Mouse (Mus musculus): ENCODE measurements around the gene Gys1. TPM values are rescaled to one million over a fixed set of nuclear protein-coding genes. Genes with fewer than 3 reads are reported as not detected.
A peak's percentile ranks its signal among the peaks of the same experiment; 100 is the strongest.

Gys1 gene
- polyA plus RNA-seq, 1 experiment from 2014 or later: 20.9 TPM

DNA sequence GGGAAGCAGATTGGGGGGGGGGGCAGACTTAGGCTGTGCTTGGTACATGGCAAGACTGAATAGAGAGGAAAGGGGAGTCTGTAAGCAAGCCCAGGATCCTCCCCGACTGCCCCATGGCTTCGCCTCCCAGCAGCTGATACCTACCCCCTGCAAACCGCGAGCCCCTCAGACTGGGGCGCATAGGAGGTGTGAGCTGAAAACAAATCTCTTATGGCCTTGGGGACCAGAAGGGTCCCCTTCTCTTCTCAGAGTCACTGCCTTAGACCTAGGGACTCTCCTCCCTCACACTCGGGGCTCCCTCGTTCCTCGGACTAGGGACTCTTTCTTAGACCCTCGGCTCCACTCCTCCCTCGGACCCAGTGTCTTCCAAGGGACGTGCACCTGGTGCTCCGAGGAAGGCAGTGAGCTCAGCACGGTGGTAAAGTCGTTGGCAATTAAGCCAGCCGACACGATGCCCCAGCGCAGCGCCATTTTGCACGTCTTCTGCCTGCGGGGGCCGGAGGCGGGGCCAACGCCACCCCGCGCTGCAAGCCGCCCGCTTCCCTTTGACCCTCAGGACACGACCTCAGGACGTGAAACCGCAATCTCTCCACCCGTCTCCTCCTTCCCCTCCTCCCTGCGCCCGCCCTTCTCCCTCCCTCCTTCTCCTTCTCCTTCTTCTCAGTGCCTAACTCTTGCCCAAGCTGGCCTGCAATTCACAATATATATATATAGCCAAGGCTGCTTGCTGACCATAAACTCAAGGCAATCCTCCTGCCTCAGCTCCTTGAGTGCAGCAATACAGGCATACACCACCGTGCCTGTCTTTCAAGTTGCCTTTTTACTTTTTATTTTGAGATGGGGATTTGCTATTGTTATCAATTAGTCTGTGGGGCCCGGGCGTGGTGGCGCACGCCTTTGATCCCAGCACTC is 53.9 kb downstream of the Gys1 start, which contains the start of gene Dhdh:
Dhdh (minus strand) TSS at position 513 of the 912 bp plus-strand sequence.
- Histone ChIP-seq H3K4me2 (peak within 1 kb of the TSS; percentile 69), H3K4me3 (peak within 1 kb of the TSS; percentile 44), H3K9ac (peak within 1 kb of the TSS; percentile 65), H3K27ac (peak within 1 kb of the TSS; percentile 55), H3K27me3 (no peaks in the 10 kb centered on the region), H3K36me3 (ENCODE audit: poor library complexity, severe bottlenecking) (peaks cover 18% of the 10 kb centered on the region), H3K9me3 (replicated peaks) (no peaks in the 10 kb centered on the region), H3K4me1 (peaks cover 20% of the 10 kb centered on the region)
- peak; percentile 75 for ATAC-seq
- 7% methylated on average over 38 of the region's 38 CpGs for WGBS

DNA sequence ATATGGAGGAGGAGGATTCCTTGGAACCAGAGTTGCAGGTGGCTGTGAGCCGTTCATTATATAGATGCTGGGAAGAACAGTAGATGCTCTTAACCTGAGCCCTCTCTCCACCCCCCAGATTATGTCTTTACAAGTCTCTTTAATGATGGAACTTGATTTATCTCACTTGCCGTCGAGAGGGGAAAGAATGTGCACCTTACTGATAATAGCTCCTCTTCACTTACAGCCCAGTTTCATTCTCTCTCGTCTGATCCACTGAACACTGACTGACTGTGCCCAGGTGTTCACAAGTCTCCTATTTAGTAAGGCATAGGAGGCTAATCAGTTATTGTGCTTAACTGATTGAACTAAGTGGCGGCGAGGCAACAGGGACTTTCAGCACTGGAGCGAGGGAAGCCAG is 54.9 kb downstream of the Gys1 start:
- 85% methylated on average over 7 of the region's 7 CpGs for WGBS
- Histone ChIP-seq H3K9me3 (replicated peaks) (no peaks in the 10 kb centered on the region), H3K4me1 (peaks cover 20% of the 10 kb centered on the region), H3K4me3 (no peak overlapping the region), H3K4me2 (no peak overlapping the region), H3K27me3 (no peaks in the 10 kb centered on the region), H3K27ac (no peak overlapping the region), H3K36me3 (ENCODE audit: poor library complexity, severe bottlenecking) (peaks cover 29% of the 10 kb centered on the region), H3K9ac (no peak overlapping the region)
- ATAC-seq: no peak

DNA sequence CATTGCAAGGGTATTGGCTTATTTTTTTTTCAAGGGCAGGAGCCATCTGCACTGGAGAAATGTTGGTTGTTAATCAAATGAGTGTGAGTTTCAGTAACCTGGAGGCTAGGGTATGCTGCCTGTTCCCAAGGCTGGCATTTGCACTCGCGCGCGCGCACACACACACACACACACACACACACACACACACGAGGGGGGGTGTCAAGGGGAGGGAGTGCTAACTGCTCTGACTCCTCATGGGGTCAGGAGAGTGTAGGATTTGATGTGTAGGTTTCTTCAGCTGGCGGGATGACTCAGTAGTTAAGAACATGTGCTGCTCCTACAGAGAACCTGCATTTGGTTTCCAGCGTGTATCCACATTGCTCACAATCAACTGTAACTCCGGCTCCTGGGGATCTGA is 56.2 kb downstream of the Gys1 start:
- Histone ChIP-seq H3K9me3 (replicated peaks) (no peaks in the 10 kb centered on the region), H3K27me3 (no peaks in the 10 kb centered on the region), H3K36me3 (ENCODE audit: poor library complexity, severe bottlenecking) (peaks cover 41% of the 10 kb centered on the region), H3K9ac (no peak overlapping the region), H3K27ac (no peak overlapping the region), H3K4me3 (no peak overlapping the region), H3K4me2 (no peak overlapping the region), H3K4me1 (peaks cover 20% of the 10 kb centered on the region)
- no peak for ATAC-seq
- WGBS: 61% methylated on average over 9 of the region's 9 CpGs

DNA sequence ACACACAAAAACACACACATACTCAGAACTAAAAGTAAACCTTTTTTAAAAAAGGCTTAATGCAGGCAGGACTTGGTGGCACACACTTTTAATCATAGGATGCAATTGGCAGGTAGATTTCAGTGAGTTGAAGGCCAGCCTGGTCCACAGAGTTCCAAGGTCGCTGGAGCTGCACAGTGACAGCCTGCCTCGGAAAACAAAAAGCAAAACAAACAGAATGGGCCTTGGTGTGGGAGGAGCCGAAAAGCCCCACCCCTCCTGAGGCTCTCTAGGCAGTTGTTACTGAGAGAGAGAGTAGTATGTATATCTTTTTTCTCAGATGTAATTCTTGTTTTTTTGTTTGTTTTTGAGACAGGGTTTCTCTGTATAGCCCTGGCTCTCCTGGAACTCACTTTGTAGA is 56.6 kb downstream of the Gys1 start:
- H3K4me1 ChIP-seq: peaks cover 20% of the 10 kb centered on the region
- H3K9ac ChIP-seq: no peak overlapping the region
- H3K36me3 ChIP-seq (ENCODE audit: poor library complexity, severe bottlenecking): peaks cover 45% of the 10 kb centered on the region
- H3K4me3 ChIP-seq: no peak overlapping the region
- H3K4me2 ChIP-seq: no peak overlapping the region
- no peaks in the 10 kb centered on the region for H3K27me3 ChIP-seq
- no peak overlapping the region for H3K27ac ChIP-seq
- 21% methylated on average over 3 of the region's 3 CpGs for WGBS
- no peak for ATAC-seq
- no peaks in the 10 kb centered on the region for H3K9me3 ChIP-seq (replicated peaks)

DNA sequence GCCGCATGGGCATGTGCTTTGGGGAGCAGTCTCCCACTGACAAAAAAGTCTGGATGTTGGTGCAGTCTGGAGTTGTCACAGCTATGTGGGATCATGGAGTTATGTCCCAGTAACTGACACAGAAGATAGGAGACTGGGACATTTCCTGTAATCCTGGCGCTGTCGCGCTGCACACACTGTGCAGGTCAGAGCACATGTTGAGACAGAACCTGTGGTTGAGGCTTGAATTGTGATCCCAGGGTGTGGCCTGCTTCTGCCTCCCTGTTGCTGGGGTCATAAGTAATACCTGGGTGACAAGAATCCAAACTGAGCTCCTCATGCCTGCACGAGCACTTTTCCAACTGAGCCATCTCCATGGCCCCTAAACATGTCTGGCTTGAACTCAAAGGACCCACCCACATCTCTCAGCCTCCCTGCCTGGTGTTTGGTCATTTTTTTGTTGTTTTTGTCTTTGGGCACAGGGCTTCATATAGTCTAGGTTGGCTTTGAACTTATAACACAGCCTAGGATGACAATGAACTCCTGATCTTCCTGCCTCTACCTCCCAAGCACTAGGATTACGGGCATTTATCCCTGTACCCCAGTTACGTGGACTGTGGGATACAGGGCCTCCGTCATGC is 57.7 kb downstream of the Gys1 start:
- no peaks in the 10 kb centered on the region for H3K9me3 ChIP-seq (replicated peaks)
- H3K9ac ChIP-seq: no peak overlapping the region
- no peak overlapping the region for H3K4me3 ChIP-seq
- ATAC-seq: no peak
- WGBS: 94% methylated on average over 8 of the region's 8 CpGs
- peaks cover 55% of the 10 kb centered on the region for H3K36me3 ChIP-seq (ENCODE audit: poor library complexity, severe bottlenecking)
- peaks cover 20% of the 10 kb centered on the region for H3K4me1 ChIP-seq
- no peak overlapping the region for H3K27ac ChIP-seq
- H3K4me2 ChIP-seq: no peak overlapping the region
- no peaks in the 10 kb centered on the region for H3K27me3 ChIP-seq

DNA sequence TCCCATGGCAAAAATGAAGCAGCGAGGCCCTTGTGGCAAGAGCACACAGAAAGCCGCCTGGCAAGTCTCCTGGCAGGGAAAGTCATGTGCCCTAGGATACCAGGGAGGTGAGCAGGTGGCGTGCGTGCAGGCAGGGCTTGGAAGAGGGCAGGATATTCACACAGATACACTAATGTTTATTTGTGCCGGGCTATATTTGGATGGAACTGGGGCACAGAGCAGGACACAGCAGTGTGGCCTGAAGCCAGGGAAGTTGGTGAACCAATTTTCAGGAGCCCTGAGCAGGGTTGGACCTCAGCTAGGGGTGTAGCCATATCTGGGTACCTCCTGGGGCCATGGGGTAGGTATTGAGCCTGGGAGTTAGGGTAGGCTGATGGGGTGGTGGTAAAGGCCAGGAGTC is 58.3 kb downstream of the Gys1 start:
- Histone ChIP-seq H3K4me3 (no peak overlapping the region), H3K4me1 (peaks cover 17% of the 10 kb centered on the region), H3K36me3 (ENCODE audit: poor library complexity, severe bottlenecking) (peaks cover 62% of the 10 kb centered on the region), H3K27me3 (no peaks in the 10 kb centered on the region), H3K9me3 (replicated peaks) (no peaks in the 10 kb centered on the region), H3K9ac (no peak overlapping the region), H3K4me2 (no peak overlapping the region), H3K27ac (no peak overlapping the region)
- 94% methylated on average over 5 of the region's 5 CpGs for WGBS
- ATAC-seq: no peak

DNA sequence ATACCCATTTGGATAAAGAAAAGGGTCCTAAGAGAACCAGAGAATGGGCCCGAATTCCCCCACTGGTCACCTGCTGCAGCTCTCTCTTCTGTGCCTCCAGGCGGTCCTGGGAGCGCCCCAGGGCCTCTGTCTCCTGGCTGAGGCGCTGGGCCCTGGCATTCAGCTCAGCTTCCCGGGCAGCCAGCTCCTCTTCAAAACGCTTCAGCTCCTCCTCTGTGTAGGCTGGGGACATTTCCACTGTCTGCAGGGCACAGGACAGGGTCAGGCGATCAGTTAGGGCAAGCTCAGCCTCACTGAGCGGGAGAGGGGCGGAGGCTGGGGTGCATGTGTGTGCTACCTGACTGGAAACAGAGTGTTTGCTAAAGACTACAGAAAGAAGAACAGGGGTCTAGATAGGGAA is 59.9 kb downstream of the Gys1 start:
- ATAC-seq: no peak
- Histone ChIP-seq H3K4me3 (no peak overlapping the region), H3K4me2 (no peak overlapping the region), H3K9ac (no peak overlapping the region), H3K36me3 (ENCODE audit: poor library complexity, severe bottlenecking) (peaks cover 77% of the 10 kb centered on the region), H3K4me1 (peaks cover 6% of the 10 kb centered on the region), H3K27ac (no peak overlapping the region), H3K9me3 (replicated peaks) (no peaks in the 10 kb centered on the region), H3K27me3 (no peaks in the 10 kb centered on the region)
- WGBS: 81% methylated on average over 9 of the region's 9 CpGs

DNA sequence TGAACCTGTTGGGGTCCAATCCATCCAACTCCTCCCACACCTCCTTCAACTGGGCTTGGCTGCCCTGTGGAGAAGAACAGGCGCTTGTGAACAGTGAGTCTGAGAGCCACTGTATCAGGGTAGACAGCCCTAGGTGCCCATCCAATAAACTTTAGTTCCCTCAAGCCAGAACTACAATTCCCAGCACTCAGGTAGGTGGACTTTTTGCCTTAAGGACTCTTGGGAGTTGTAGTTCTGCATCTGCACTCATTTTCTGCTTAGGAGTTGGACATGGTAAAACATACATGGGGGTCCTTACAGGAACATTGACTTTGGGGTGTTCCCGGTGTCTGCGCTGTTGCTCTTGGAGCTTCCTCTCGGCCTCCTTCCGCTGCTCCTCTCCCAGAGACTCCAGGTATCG is 63.8 kb downstream of the Gys1 start:
- no peak for ATAC-seq
- Histone ChIP-seq H3K4me3 (no peak overlapping the region), H3K27ac (no peak overlapping the region), H3K27me3 (no peaks in the 10 kb centered on the region), H3K36me3 (ENCODE audit: poor library complexity, severe bottlenecking) (peaks cover 79% of the 10 kb centered on the region), H3K9ac (no peak overlapping the region), H3K9me3 (replicated peaks) (no peaks in the 10 kb centered on the region), H3K4me1 (no peaks in the 10 kb centered on the region), H3K4me2 (no peak overlapping the region)
- WGBS: 98% methylated on average over 6 of the region's 6 CpGs

Small RNA genes within 50 kb of the gene (microRNA-seq; reads per million reads assigned to microRNA genes)
- 0.80 reads per million for gene Gm22133

Other genes with a start within 250 kb of the Gys1 start
- gene Ccdc155, start 230.0 kb upstream of the Gys1 start, polyA plus RNA-seq (2015; fragmentation: Nextera tagmentation; extraction: Ambion mirVana): 0.87 and 0.93 TPM in 2 replicates
- 0.59 and 0.63 TPM in 2 replicates for gene Dkkl1, start 222.7 kb upstream of the Gys1 start, polyA plus RNA-seq (2015; fragmentation: Nextera tagmentation; extraction: Ambion mirVana)
- gene Tead2, start 219.1 kb upstream of the Gys1 start, polyA plus RNA-seq (2015; fragmentation: Nextera tagmentation; extraction: Ambion mirVana): 181 and 198 TPM in 2 replicates
- 0.96 and 1.3 TPM in 2 replicates for gene Cd37, start 195.7 kb upstream of the Gys1 start, polyA plus RNA-seq (2015; fragmentation: Nextera tagmentation; extraction: Ambion mirVana)
- 0.11 and 0.23 TPM in 2 replicates for gene Slc6a16, start 193.8 kb upstream of the Gys1 start, polyA plus RNA-seq (2015; fragmentation: Nextera tagmentation; extraction: Ambion mirVana)
- not detected in 2 replicates for gene Slc6a21, start 157.3 kb upstream of the Gys1 start, polyA plus RNA-seq (2015; fragmentation: Nextera tagmentation; extraction: Ambion mirVana)
- gene Trpm4, start 101.1 kb upstream of the Gys1 start, polyA plus RNA-seq (2015; fragmentation: Nextera tagmentation; extraction: Ambion mirVana): 5.0 and 6.4 TPM in 2 replicates
- gene Hrc, start 99.6 kb upstream of the Gys1 start, polyA plus RNA-seq (2015; fragmentation: Nextera tagmentation; extraction: Ambion mirVana): 0.06 TPM in 1 of 2 replicates, not detected in the other
- 12.0 and 12.7 TPM in 2 replicates for gene Ppfia3, start 67.8 kb upstream of the Gys1 start, polyA plus RNA-seq (2015; fragmentation: Nextera tagmentation; extraction: Ambion mirVana)
- gene Lin7b, start 64.3 kb upstream of the Gys1 start, polyA plus RNA-seq (2015; fragmentation: Nextera tagmentation; extraction: Ambion mirVana): 2.9 and 4.5 TPM in 2 replicates
- gene Snrnp70, start 39.1 kb upstream of the Gys1 start, polyA plus RNA-seq (2015; fragmentation: Nextera tagmentation; extraction: Ambion mirVana): 250 and 254 TPM in 2 replicates
- not detected in 2 replicates for gene Kcna7, start 29.2 kb upstream of the Gys1 start, polyA plus RNA-seq (2015; fragmentation: Nextera tagmentation; extraction: Ambion mirVana)
- not detected in 2 replicates for gene Ntf5, start 21.1 kb upstream of the Gys1 start, polyA plus RNA-seq (2015; fragmentation: Nextera tagmentation; extraction: Ambion mirVana)
- gene Lhb, start 14.0 kb upstream of the Gys1 start, polyA plus RNA-seq (2015; fragmentation: Nextera tagmentation; extraction: Ambion mirVana): 0.44 and 1.1 TPM in 2 replicates
- 153 and 173 TPM in 2 replicates for gene Ruvbl2, start 3.3 kb downstream of the Gys1 start, polyA plus RNA-seq (2015; fragmentation: Nextera tagmentation; extraction: Ambion mirVana)
- gene Ftl1, start 25.0 kb downstream of the Gys1 start, polyA plus RNA-seq (2015; fragmentation: Nextera tagmentation; extraction: Ambion mirVana): 6,730 and 6,791 TPM in 2 replicates
- 243 and 272 TPM in 2 replicates for gene Bax, start 32.1 kb downstream of the Gys1 start, polyA plus RNA-seq (2015; fragmentation: Nextera tagmentation; extraction: Ambion mirVana)
- 0.11 and 0.22 TPM in 2 replicates for gene Tulp2, start 47.0 kb downstream of the Gys1 start, polyA plus RNA-seq (2015; fragmentation: Nextera tagmentation; extraction: Ambion mirVana)
- gene Gm45808, start 52.0 kb downstream of the Gys1 start, polyA plus RNA-seq (2015; fragmentation: Nextera tagmentation; extraction: Ambion mirVana): 0.26 TPM in 1 of 2 replicates, not detected in the other
- gene Dhdh, start 54.0 kb downstream of the Gys1 start, polyA plus RNA-seq (2015; fragmentation: Nextera tagmentation; extraction: Ambion mirVana): 2.7 and 3.1 TPM in 2 replicates
- 73.2 and 85.4 TPM in 2 replicates for gene Nucb1, start 75.6 kb downstream of the Gys1 start, polyA plus RNA-seq (2015; fragmentation: Nextera tagmentation; extraction: Ambion mirVana)
- 13.5 and 15.3 TPM in 2 replicates for gene Ppp1r15a, start 91.4 kb downstream of the Gys1 start, polyA plus RNA-seq (2015; fragmentation: Nextera tagmentation; extraction: Ambion mirVana)
- 0.28 and 0.50 TPM in 2 replicates for gene Plekha4, start 91.5 kb downstream of the Gys1 start, polyA plus RNA-seq (2015; fragmentation: Nextera tagmentation; extraction: Ambion mirVana)
- 0.14 TPM in 1 of 2 replicates, not detected in the other for gene Hsd17b14, start 120.0 kb downstream of the Gys1 start, polyA plus RNA-seq (2015; fragmentation: Nextera tagmentation; extraction: Ambion mirVana)
- gene Bcat2, start 135.3 kb downstream of the Gys1 start, polyA plus RNA-seq (2015; fragmentation: Nextera tagmentation; extraction: Ambion mirVana): 18.9 and 23.7 TPM in 2 replicates
- 0.19 TPM in 1 of 2 replicates, not detected in the other for gene Fgf21, start 180.6 kb downstream of the Gys1 start, polyA plus RNA-seq (2015; fragmentation: Nextera tagmentation; extraction: Ambion mirVana)
- not detected in 2 replicates for gene Fut1, start 182.4 kb downstream of the Gys1 start, polyA plus RNA-seq (2015; fragmentation: Nextera tagmentation; extraction: Ambion mirVana)
- gene Izumo1, start 187.0 kb downstream of the Gys1 start, polyA plus RNA-seq (2015; fragmentation: Nextera tagmentation; extraction: Ambion mirVana): 0.10 TPM in 1 of 2 replicates, not detected in the other
- 5.7 TPM in 2 replicates for gene Rasip1, start 192.6 kb downstream of the Gys1 start, polyA plus RNA-seq (2015; fragmentation: Nextera tagmentation; extraction: Ambion mirVana)
- 1.8 and 3.8 TPM in 2 replicates for gene Mamstr, start 205.1 kb downstream of the Gys1 start, polyA plus RNA-seq (2015; fragmentation: Nextera tagmentation; extraction: Ambion mirVana)
- gene Fut2, start 231.6 kb downstream of the Gys1 start, polyA plus RNA-seq (2015; fragmentation: Nextera tagmentation; extraction: Ambion mirVana): 0.25 TPM in 1 of 2 replicates, not detected in the other
- gene Ntn5, start 249.2 kb downstream of the Gys1 start, polyA plus RNA-seq (2015; fragmentation: Nextera tagmentation; extraction: Ambion mirVana): 0.15 TPM in 1 of 2 replicates, not detected in the other

Data from forebrain, embryonic 13.5 days (tissue).